Mouse (Mus musculus) CH12.LX (cell line): ENCODE measurements at regions not wholly inside any gene's neighbourhood (a gene's known extent, or its start where the extent isn't known, plus 50 kb on each side); places are given as distances from the start of the nearest gene placed in this dataset.

ENCODE experiments used
- DNase-seq: peaks from one replicate; pipeline ENCODE4 v3.0.0-alpha.2; 2013; ENCODE audit errors: extremely low read depth
- H3K27ac ChIP-seq: 2 replicates; pipeline ENCODE4 v1.5.1; 2012; ENCODE audit warnings: low read depth, mild to moderate bottlenecking, control low read depth, moderate library complexity; ENCODE audit not compliant: insufficient read depth
- H3K27me3 ChIP-seq: replicated peaks from 2 replicates; pipeline ENCODE3; 2012; ENCODE audit warnings: inconsistent platforms
- H3K36me3 ChIP-seq, 2 experiments: replicated peaks in 1 of 2; 2 replicates each; pipeline versions ENCODE3 to v1.6.1; 2012; ENCODE audit warnings: inconsistent platforms in 1 of 2, low read length in 1 of 2, mild to moderate bottlenecking in 1 of 2, mixed read lengths in 1 of 2, moderate library complexity in 1 of 2; ENCODE audit not compliant: control insufficient read depth in 1 of 2, insufficient read depth in 1 of 2
- H3K4me1 ChIP-seq, 2 experiments: 2 replicates each; pipeline ENCODE4 v1.6.1; 2012; ENCODE audit warnings: inconsistent platforms in 1 of 2, moderate library complexity in 1 of 2; ENCODE audit not compliant: insufficient read depth in 2 of 2, control insufficient read depth in 1 of 2
- H3K4me2 ChIP-seq: 2 replicates; pipeline ENCODE4 v1.6.1; 2012; ENCODE audit warnings: low read depth, mild to moderate bottlenecking, control low read depth; ENCODE audit not compliant: poor library complexity, insufficient read depth, severe bottlenecking
- H3K4me3 ChIP-seq, 3 experiments: fragments of 150-350 bp in 1 of 3; sonication (generic) in 1 of 3; replicated peaks in 1 of 3; 2 replicates each; pipeline versions ENCODE3 to v1.5.1; 2011 to 2012; ENCODE audit warnings: low read depth in 2 of 3, low read length in 2 of 3, mild to moderate bottlenecking in 2 of 3, moderate library complexity in 2 of 3, control low read depth in 1 of 3, improper control_type of control experiment in 1 of 3, inconsistent platforms in 1 of 3, mixed read lengths in 1 of 3; ENCODE audit not compliant: poor library complexity in 1 of 3
- H3K79me2 ChIP-seq: replicated peaks from 2 replicates; pipeline ENCODE4 v1.6.1; 2012; ENCODE audit warnings: mild to moderate bottlenecking, moderate library complexity; ENCODE audit not compliant: control insufficient read depth, poor library complexity, insufficient read depth, severe bottlenecking; ENCODE audit errors: extremely low read depth
- H3K9ac ChIP-seq: 2 replicates; pipeline ENCODE4 v1.6.1; 2012; ENCODE audit warnings: low read depth, mild to moderate bottlenecking, control low read depth, moderate library complexity; ENCODE audit not compliant: insufficient read depth
- H3K9me3 ChIP-seq: replicated peaks from 2 replicates; pipeline ENCODE3; 2012; ENCODE audit warnings: low read length, inconsistent platforms, mixed read lengths
- CHD1 ChIP-seq: IDR thresholded peaks from 2 replicates; pipeline ENCODE4 v1.6.1; 2012; ENCODE audit warnings: low read depth, low read length, improper control_type of control experiment, inconsistent platforms
- CHD2 ChIP-seq: IDR thresholded peaks from 2 replicates; pipeline ENCODE4 v1.6.1; 2011; ENCODE audit warnings: low read length, improper control_type of control experiment
- CTCF ChIP-seq, 2 experiments: IDR thresholded peaks in 1 of 2; conservative IDR thresholded peaks in 1 of 2; 2 replicates each; pipeline ENCODE4 v1.5.1; 2011 to 2012; ENCODE audit warnings: low read depth in 2 of 2, low read length in 2 of 2, improper control_type of control experiment in 1 of 2, inconsistent platforms in 1 of 2, mild to moderate bottlenecking in 1 of 2, moderate library complexity in 1 of 2
- ELF1 ChIP-seq: IDR thresholded peaks from 2 replicates; pipeline ENCODE4 v1.6.1; 2014; ENCODE audit warnings: low read depth, mild to moderate bottlenecking, inconsistent platforms, low read length, improper control_type of control experiment
- EP300 ChIP-seq: IDR thresholded peaks from 2 replicates; pipeline ENCODE4 v1.6.1; 2011; ENCODE audit warnings: low read length, improper control_type of control experiment
- GABPA ChIP-seq: IDR thresholded peaks from 2 replicates; pipeline ENCODE4 v1.6.1; 2012; ENCODE audit warnings: low read depth, low read length, improper control_type of control experiment, inconsistent platforms; ENCODE audit not compliant: insufficient replicate concordance
- JUND ChIP-seq: conservative IDR thresholded peaks from 2 replicates; pipeline ENCODE4 v1.6.1; 2011; ENCODE audit warnings: low read depth, low read length, improper control_type of control experiment
- KAT2A ChIP-seq: IDR thresholded peaks from 2 replicates; pipeline ENCODE4 v1.6.1; 2012; ENCODE audit warnings: low read length, improper control_type of control experiment, inconsistent platforms; ENCODE audit not compliant: insufficient replicate concordance
- MAFK ChIP-seq: IDR thresholded peaks from 2 replicates; pipeline ENCODE4 v1.6.1; 2011; ENCODE audit warnings: low read length, improper control_type of control experiment; ENCODE audit not compliant: insufficient replicate concordance
- MAX ChIP-seq: IDR thresholded peaks from 2 replicates; pipeline ENCODE4 v1.6.1; 2011; ENCODE audit warnings: low read length, improper control_type of control experiment
- MAZ ChIP-seq: IDR thresholded peaks from 2 replicates; pipeline ENCODE4 v1.6.1; 2012; ENCODE audit warnings: low read depth, mild to moderate bottlenecking, inconsistent platforms, low read length, improper control_type of control experiment, moderate library complexity
- MEF2A ChIP-seq: IDR thresholded peaks from 2 replicates; pipeline ENCODE4 v1.6.1; 2014; ENCODE audit warnings: low read depth, mild to moderate bottlenecking, inconsistent platforms, low read length, improper control_type of control experiment, borderline replicate concordance
- MXI1 ChIP-seq: IDR thresholded peaks from 2 replicates; pipeline ENCODE4 v1.6.1; 2011; ENCODE audit warnings: mild to moderate bottlenecking, low read depth, low read length, improper control_type of control experiment
- NELFE ChIP-seq: IDR thresholded peaks from 2 replicates; pipeline ENCODE4 v1.6.1; 2011; ENCODE audit warnings: low read depth, low read length, improper control_type of control experiment
- POLR2A ChIP-seq: IDR thresholded peaks from 2 replicates; pipeline ENCODE4 v1.6.1; 2011; ENCODE audit warnings: low read depth, mild to moderate bottlenecking, improper control_type of control experiment, low read length
- POLR2AphosphoS2 ChIP-seq: IDR thresholded peaks from 2 replicates; pipeline ENCODE4 v1.6.1; 2011; ENCODE audit warnings: low read depth, low read length, improper control_type of control experiment
- RAD21 ChIP-seq: IDR thresholded peaks from 2 replicates; pipeline ENCODE4 v1.6.1; 2011; ENCODE audit warnings: low read depth, mild to moderate bottlenecking, low read length, improper control_type of control experiment, moderate library complexity
- SMC3 ChIP-seq: IDR thresholded peaks from 2 replicates; pipeline ENCODE4 v1.6.1; 2011; ENCODE audit warnings: low read depth, low read length, improper control_type of control experiment
- TCF12 ChIP-seq: IDR thresholded peaks from 2 replicates; pipeline ENCODE4 v1.6.1; 2014; ENCODE audit warnings: low read depth, mild to moderate bottlenecking, inconsistent platforms, low read length, improper control_type of control experiment
- UBTF ChIP-seq: IDR thresholded peaks from 2 replicates; pipeline ENCODE4 v1.6.1; 2012; ENCODE audit warnings: low read depth, mild to moderate bottlenecking, inconsistent platforms, low read length, improper control_type of control experiment, moderate library complexity
- USF1 ChIP-seq: IDR thresholded peaks from 2 replicates; pipeline ENCODE4 v1.6.1; 2014; ENCODE audit warnings: low read depth, mild to moderate bottlenecking, inconsistent platforms, low read length, improper control_type of control experiment
- USF2 ChIP-seq: conservative IDR thresholded peaks from 2 replicates; pipeline ENCODE4 v1.6.1; 2011; ENCODE audit warnings: low read depth, low read length, improper control_type of control experiment
- ZC3H11A ChIP-seq: IDR thresholded peaks from 2 replicates; pipeline ENCODE4 v1.6.1; 2012; ENCODE audit warnings: low read depth, mild to moderate bottlenecking, inconsistent platforms, low read length, improper control_type of control experiment
- ZKSCAN1 ChIP-seq: IDR thresholded peaks from 2 replicates; pipeline ENCODE4 v1.6.1; 2012; ENCODE audit warnings: low read depth, inconsistent platforms, low read length, improper control_type of control experiment, borderline replicate concordance
- ZMIZ1 ChIP-seq: IDR thresholded peaks from 2 replicates; pipeline ENCODE4 v1.6.1; 2012; ENCODE audit warnings: low read depth, mild to moderate bottlenecking, inconsistent platforms, low read length, improper control_type of control experiment
- ZNF384 ChIP-seq: IDR thresholded peaks from 2 replicates; pipeline ENCODE4 v1.6.1; 2012; ENCODE audit warnings: low read depth, low read length, improper control_type of control experiment, inconsistent platforms
- dilution Hi-C: fragments of 300-500 bp; cut with MboI; formaldehyde crosslinking; loops from 2 replicates; pipeline ENCODE4 v1.14.3; 2020; ENCODE audit warnings: low sequenced_read_pairs; ENCODE audit not compliant: extremely low pct_unique_long_range_greater_than_20kb, extremely low pct_ligation_motif_present
- in situ Hi-C: fragments of 300-500 bp; cut with MboI; formaldehyde crosslinking; loops from 3 replicates; pipeline ENCODE4 v1.14.3; 2019; ENCODE audit warnings: low sequenced_read_pairs, low pct_ligation_motif_present, low pct_unique_long_range_greater_than_20kb, mixed read lengths

DNA sequence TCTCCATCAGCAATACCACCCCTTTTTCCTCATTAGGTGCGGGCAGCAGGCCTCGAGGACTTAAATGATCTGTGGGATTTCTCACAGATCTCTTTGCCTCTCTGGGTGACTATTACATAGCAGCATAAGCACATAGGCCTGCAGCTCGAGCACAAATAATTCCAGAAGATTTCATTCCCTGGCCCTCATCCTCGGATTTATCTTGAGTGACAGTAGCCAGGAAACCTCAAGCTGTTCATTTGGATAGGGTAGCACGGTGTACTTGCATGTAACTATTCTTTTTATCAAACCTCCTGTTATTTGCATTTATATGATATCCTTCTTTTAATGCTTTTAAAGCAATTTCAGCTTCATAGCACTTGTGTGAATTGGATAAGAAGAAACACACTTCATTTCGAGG lies 268.5 kb upstream of the Fbxo33 start:
- no peak overlapping the region for H3K4me3 ChIP-seq
- H3K9ac ChIP-seq: no peak overlapping the region
- no peaks in the 10 kb centered on the region for H3K4me1 ChIP-seq
- in situ Hi-C loops (no loop called here), dilution Hi-C loops (no loop called here)
- H3K27me3 ChIP-seq: no peaks in the 10 kb centered on the region
- H3K4me2 ChIP-seq: no peak overlapping the region
- H3K9me3 ChIP-seq: no peaks in the 10 kb centered on the region
- no peaks in the 10 kb centered on the region for H3K79me2 ChIP-seq
- no peak for DNase-seq
- no peaks in the 10 kb centered on the region for H3K36me3 ChIP-seq
- no peak overlapping the region for H3K27ac ChIP-seq
- TF ChIP-seq ZMIZ1 (no peak), UBTF (no peak)

DNA sequence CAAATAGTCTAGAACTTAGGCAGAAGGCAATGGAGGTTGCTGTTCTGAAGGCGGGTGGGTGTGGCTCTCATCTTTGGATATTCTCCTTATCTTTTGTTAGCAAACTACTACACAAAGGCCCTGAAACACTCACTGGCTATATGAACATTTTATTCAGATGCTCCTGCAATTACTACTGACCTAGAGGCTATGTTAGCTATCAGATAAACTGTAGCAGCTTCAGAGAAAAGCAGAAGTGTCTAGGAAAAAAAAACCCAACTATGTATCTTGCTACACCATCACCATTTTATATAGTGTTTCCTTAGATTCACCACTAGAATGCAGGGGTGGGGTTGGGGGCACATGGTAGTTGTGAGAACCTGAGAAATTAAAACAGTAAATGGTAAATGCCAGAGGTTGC lies 268.0 kb upstream of the Fbxo33 start:
- no peak overlapping the region for H3K4me2 ChIP-seq
- H3K27ac ChIP-seq: no peak overlapping the region
- no peak overlapping the region for H3K9ac ChIP-seq
- H3K79me2 ChIP-seq: no peaks in the 10 kb centered on the region
- dilution Hi-C loops: no loop called here
- TF ChIP-seq ZMIZ1 (no peak), POLR2A (no peak), USF2 (no peak)
- H3K4me1 ChIP-seq: no peaks in the 10 kb centered on the region
- in situ Hi-C loops: no loop called here
- no peaks in the 10 kb centered on the region for H3K27me3 ChIP-seq
- H3K4me3 ChIP-seq: no peak overlapping the region
- H3K36me3 ChIP-seq: no peaks in the 10 kb centered on the region
- no peaks in the 10 kb centered on the region for H3K9me3 ChIP-seq
- no peak for DNase-seq

DNA sequence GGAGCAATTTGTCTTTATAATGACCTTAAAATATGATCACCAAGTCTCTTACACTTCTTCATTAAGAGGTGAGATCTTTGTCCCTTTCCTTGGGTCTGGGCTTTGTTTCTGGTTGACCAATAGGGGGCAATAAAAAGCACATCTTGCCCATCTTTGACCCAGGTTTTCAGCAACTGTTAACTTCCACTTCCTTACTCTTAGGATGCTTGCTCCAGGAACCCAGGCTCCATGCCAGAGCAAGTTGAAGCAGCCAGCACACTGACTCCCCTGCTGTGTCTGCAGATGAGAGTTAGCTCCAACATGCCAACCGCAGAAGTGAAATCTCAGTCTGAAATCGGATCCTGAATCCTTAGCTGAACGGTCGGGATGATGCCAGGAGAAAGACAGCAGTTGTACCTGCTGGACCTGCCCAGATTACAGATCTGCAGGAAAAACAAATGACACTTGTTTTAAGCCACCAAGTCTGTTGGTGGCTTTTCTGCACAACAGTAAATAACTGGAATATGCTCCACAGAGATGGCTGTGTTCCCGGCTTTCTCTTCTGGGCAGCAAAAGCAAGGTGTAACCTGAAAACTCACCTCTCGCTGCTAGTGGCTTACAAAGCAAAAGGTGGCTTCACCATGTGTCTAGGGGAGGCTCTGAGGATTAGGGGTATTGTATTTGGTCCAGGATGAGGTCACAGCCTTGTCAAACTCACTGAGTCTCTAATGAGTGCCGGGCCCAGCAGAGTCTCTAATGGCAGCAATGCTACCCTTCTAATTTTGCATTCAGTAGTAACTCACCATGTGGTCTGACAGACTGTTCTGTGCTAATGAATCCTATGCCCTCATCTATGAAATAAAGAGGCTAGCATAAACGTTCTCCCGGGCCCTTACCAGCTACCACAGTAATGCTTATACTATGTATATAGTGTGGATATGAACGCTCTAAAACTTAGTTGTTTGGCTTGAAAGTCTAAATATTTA lies 241.8 kb upstream of the Fbxo33 start:
- in situ Hi-C loops: no loop called here
- TF ChIP-seq CTCF (conservative IDR thresholded peaks at IDR 0.05 in 1 of 2, IDR thresholded peaks at IDR 0.05 in 1 of 2; ENCODE audit: low read depth in 2 of 2, low read length in 2 of 2): peak; percentile 20 to 56; a peak in 3 of 4 replicates
- no peak for TF ChIP-seq POLR2A
- TF ChIP-seq ELF1: no peak
- TF ChIP-seq USF1: no peak
- 0 out of 2 replicates have a peak, but pooled peaks have one; percentile 21 for TF ChIP-seq SMC3
- peak; percentile 48 for TF ChIP-seq RAD21
- no peak for TF ChIP-seq ZNF384
- no peak for TF ChIP-seq CHD2
- TF ChIP-seq MAX: no peak
- TF ChIP-seq TCF12: no peak
- TF ChIP-seq MAFK: no peak
- TF ChIP-seq NELFE: no peak
- no peak for TF ChIP-seq KAT2A
- no peak for TF ChIP-seq POLR2AphosphoS2
- no peak for TF ChIP-seq MEF2A
- TF ChIP-seq ZC3H11A: no peak
- no peak for TF ChIP-seq GABPA
- no peak for TF ChIP-seq ZKSCAN1
- no peak for TF ChIP-seq JUND
- TF ChIP-seq EP300: no peak
- TF ChIP-seq MAZ: no peak
- TF ChIP-seq CHD1: no peak
- TF ChIP-seq MXI1: no peak

More for the DNA sequence above, 241.8 kb upstream of the Fbxo33 start:
- H3K27me3 ChIP-seq: no peaks in the 10 kb centered on the region
- H3K4me1 ChIP-seq: peaks cover 0 to 11% of the 10 kb centered on the region in 2 experiments; a peak in 2 of 4 replicates
- H3K36me3 ChIP-seq: no peaks in the 10 kb centered on the region
- no peak overlapping the region for H3K27ac ChIP-seq
- no peaks in the 10 kb centered on the region for H3K79me2 ChIP-seq
- dilution Hi-C loops: no loop called here
- H3K9ac ChIP-seq: no peak overlapping the region
- DNase-seq: peak; percentile 27
- H3K4me3 ChIP-seq: no peak overlapping the region
- no peak overlapping the region for H3K4me2 ChIP-seq
- no peaks in the 10 kb centered on the region for H3K9me3 ChIP-seq
